Mouse (Mus musculus) heart, postnatal 0 days (tissue): ENCODE measurements at regions not wholly inside any gene's neighbourhood (a gene's known extent, or its start where the extent isn't known, plus 50 kb on each side); places are given as distances from the start of the nearest gene placed in this dataset.

Experiments used
- ATAC-seq: fragments of 200-750 bp; cut with Nextera tagmentation; 2 replicates; pipeline ENCODE4 v1.8.0; 2017; ENCODE audit warnings: low read depth, moderate number of reproducible peaks, moderate library complexity; ENCODE audit not compliant: insufficient read depth
- DNase-seq: peaks from one replicate; pipeline ENCODE4 v3.0.0-alpha.2; 2016; ENCODE audit warnings: low spot score
- H3K27ac ChIP-seq: fragments of 300-500 bp; sonication (generic); 2 replicates; pipeline ENCODE4 v1.5.1; 2014; ENCODE audit warnings: low read depth, mild to moderate bottlenecking
- H3K27me3 ChIP-seq: fragments of 300-500 bp; sonication (generic); 2 replicates; pipeline ENCODE4 v1.6.1; 2014; ENCODE audit warnings: low read length, mixed read lengths; ENCODE audit not compliant: control insufficient read depth, insufficient read depth
- H3K36me3 ChIP-seq: fragments of 300-500 bp; sonication (generic); replicated peaks from 2 replicates; pipeline ENCODE4 v1.6.1; 2014; ENCODE audit warnings: low read length, mixed read lengths; ENCODE audit not compliant: control insufficient read depth, insufficient read depth
- H3K4me1 ChIP-seq: fragments of 300-500 bp; sonication (generic); 2 replicates; pipeline ENCODE4 v1.6.1; 2014; ENCODE audit warnings: antibody characterized with exemption; ENCODE audit not compliant: control insufficient read depth, insufficient read depth
- H3K4me2 ChIP-seq: fragments of 300-500 bp; sonication (generic); 2 replicates; pipeline ENCODE4 v1.6.1; 2014; ENCODE audit warnings: low read depth, mild to moderate bottlenecking, low read length, moderate library complexity
- H3K4me3 ChIP-seq: fragments of 300-500 bp; sonication (generic); 2 replicates; pipeline ENCODE4 v1.5.1; 2014; ENCODE audit warnings: low read depth, low read length
- H3K9ac ChIP-seq: fragments of 300-500 bp; sonication (generic); replicated peaks from 2 replicates; pipeline ENCODE4 v1.6.1; 2014; ENCODE audit warnings: low read depth, low read length, mixed read lengths
- H3K9me3 ChIP-seq: fragments of 300-500 bp; sonication (generic); replicated peaks from 2 replicates; pipeline ENCODE4 v1.6.1; 2016; ENCODE audit warnings: low read length; ENCODE audit not compliant: control insufficient read depth
- CTCF ChIP-seq: IDR thresholded peaks from 2 replicates; pipeline ENCODE4 v1.5.1; 2016; ENCODE audit warnings: antibody characterized with exemption, control low read depth, low read depth
- EP300 ChIP-seq: IDR thresholded peaks from 2 replicates; pipeline ENCODE4 v1.6.1; 2016; ENCODE audit warnings: antibody characterized with exemption, low read depth
- WGBS: fragments of 180-500 bp; shearing (Covaris S2); extraction: QIAGEN DNeasy Blood & Tissue Kit; methylation state at CpG from one replicate; pipeline ENCODE4 v1.1.7; 2014; 5-methylcytosine and 5-hydroxymethylcytosine counted together

- ATAC-seq (no peak), DNase-seq (no peak)
- Histone ChIP-seq H3K27me3 (no peaks in the 10 kb centered on the region), H3K36me3 (no peaks in the 10 kb centered on the region), H3K4me3 (no peak overlapping the region), H3K27ac (no peak overlapping the region), H3K9ac (no peak overlapping the region), H3K4me2 (no peak overlapping the region), H3K4me1 (no peaks in the 10 kb centered on the region), H3K9me3 (no peaks in the 10 kb centered on the region)
- 69% methylated on average over 7 of the region's 7 CpGs for WGBS
- TF ChIP-seq CTCF (no peak), EP300 (no peak)
These were observed 224.9 kb upstream of the Rgma start for GRCm38 (mm10) chr7:73150436-73150835.

- H3K4me2 ChIP-seq, result no peak overlapping the region
- H3K4me1 ChIP-seq, result no peaks in the 10 kb centered on the region
- DNase-seq (no peak), ATAC-seq (no peak)
- H3K27ac ChIP-seq, result no peak overlapping the region
- WGBS, result 70% methylated on average over 13 of the region's 15 CpGs
- no peaks in the 10 kb centered on the region for H3K27me3 ChIP-seq
- H3K9ac ChIP-seq, result no peak overlapping the region
- no peaks in the 10 kb centered on the region for H3K36me3 ChIP-seq
- no peak overlapping the region for H3K4me3 ChIP-seq
- TF ChIP-seq EP300 (no peak), CTCF (no peak)
- no peaks in the 10 kb centered on the region for H3K9me3 ChIP-seq
These were observed 223.5 kb upstream of the Rgma start for GRCm38 (mm10) chr7:73151586-73152467.

- Histone ChIP-seq H3K36me3 (no peaks in the 10 kb centered on the region), H3K4me2 (no peak overlapping the region), H3K4me1 (no peaks in the 10 kb centered on the region), H3K9me3 (no peaks in the 10 kb centered on the region), H3K27me3 (no peaks in the 10 kb centered on the region), H3K27ac (no peak overlapping the region), H3K9ac (no peak overlapping the region), H3K4me3 (no peak overlapping the region)
- no peak for ATAC-seq
- 89% methylated on average over 1 of the region's 1 CpGs for WGBS
- TF ChIP-seq EP300, result no peak
- TF ChIP-seq CTCF, result no peak
- no peak for DNase-seq
These were observed 221.6 kb upstream of the Rgma start for GRCm38 (mm10) chr7:73153668-73154067.

- WGBS, result 83% methylated on average over 5 of the region's 5 CpGs
- Histone ChIP-seq H3K4me3 (no peak overlapping the region), H3K9ac (no peak overlapping the region), H3K9me3 (no peaks in the 10 kb centered on the region), H3K4me1 (no peaks in the 10 kb centered on the region), H3K27me3 (no peaks in the 10 kb centered on the region), H3K27ac (no peak overlapping the region), H3K36me3 (no peaks in the 10 kb centered on the region), H3K4me2 (no peak overlapping the region)
- ATAC-seq (no peak), DNase-seq (no peak)
- no peak for TF ChIP-seq CTCF
- TF ChIP-seq EP300, result no peak
These were observed 216.5 kb upstream of the Rgma start for GRCm38 (mm10) chr7:73158833-73159232.

GRCm38 (mm10) chr7:73160968-73161367, 214.3 kb upstream of the Rgma start:
- Histone ChIP-seq H3K27ac (no peak overlapping the region), H3K36me3 (no peaks in the 10 kb centered on the region), H3K9ac (no peak overlapping the region), H3K4me1 (no peaks in the 10 kb centered on the region), H3K9me3 (no peaks in the 10 kb centered on the region), H3K4me3 (no peak overlapping the region), H3K27me3 (no peaks in the 10 kb centered on the region), H3K4me2 (no peak overlapping the region)
- DNase-seq, result no peak
- ATAC-seq, result no peak
- 70% methylated on average over 8 of the region's 8 CpGs for WGBS
- TF ChIP-seq EP300 (no peak), CTCF (no peak)

- Histone ChIP-seq H3K9ac (no peak overlapping the region), H3K4me1 (no peaks in the 10 kb centered on the region), H3K4me3 (no peak overlapping the region), H3K4me2 (no peak overlapping the region), H3K27ac (no peak overlapping the region), H3K27me3 (no peaks in the 10 kb centered on the region), H3K9me3 (no peaks in the 10 kb centered on the region), H3K36me3 (no peaks in the 10 kb centered on the region)
- DNase-seq (no peak), ATAC-seq (no peak)
- no peak for TF ChIP-seq CTCF
- TF ChIP-seq EP300, result no peak
- 56% methylated on average over 5 of the region's 5 CpGs for WGBS
These were observed 211.6 kb upstream of the Rgma start for GRCm38 (mm10) chr7:73163687-73164086.
